Mouse (Mus musculus): ENCODE measurements around the gene Rbfox3. TPM values are rescaled to one million over a fixed set of nuclear protein-coding genes. Genes with fewer than 3 reads are reported as not detected.

Gene Rbfox3
- polyA plus RNA-seq, 1 experiment from 2014 or later, result 0.13 TPM

GRCm38 (mm10) chr11:118729373-118729772 lies 182.0 kb downstream of the Rbfox3 start:
- peak; percentile 98 for DNase-seq
- H3K36me3 ChIP-seq (ENCODE audit: insufficient read depth), result no peaks in the 10 kb centered on the region
- H3K4me3 ChIP-seq (ENCODE audit: low read depth, low read length), result no peak overlapping the region
- TF ChIP-seq CTCF (IDR thresholded peaks at IDR 0.05; ENCODE audit: low read depth), result no peak
- H3K4me2 ChIP-seq, result peak overlapping the region; percentile 23; the same call in 1 of the 2 replicates
- H3K9me3 ChIP-seq (ENCODE audit: low read depth, low read length), result no peaks in the 10 kb centered on the region
- H3K9ac ChIP-seq, result no peak overlapping the region
- peaks cover 23% of the 10 kb centered on the region for H3K4me1 ChIP-seq (ENCODE audit: insufficient read depth)
- ATAC-seq (ENCODE audit: insufficient read depth), result peak; percentile 98
- WGBS, result 13% methylated on average over 8 of the region's 8 CpGs
- H3K27ac ChIP-seq (ENCODE audit: low read depth), result peak overlapping the region; percentile 88
- no peaks in the 10 kb centered on the region for H3K27me3 ChIP-seq (ENCODE audit: insufficient read depth, low read length)

GRCm38 (mm10) chr11:118728797-118729196 lies 182.6 kb downstream of the Rbfox3 start:
- H3K9me3 ChIP-seq (ENCODE audit: low read depth, low read length), result no peaks in the 10 kb centered on the region
- 38% methylated on average over 12 of the region's 12 CpGs for WGBS
- no peaks in the 10 kb centered on the region for H3K36me3 ChIP-seq (ENCODE audit: insufficient read depth)
- TF ChIP-seq CTCF (IDR thresholded peaks at IDR 0.05; ENCODE audit: low read depth), result no peak
- H3K27me3 ChIP-seq (ENCODE audit: insufficient read depth, low read length), result no peaks in the 10 kb centered on the region
- peaks cover 23% of the 10 kb centered on the region for H3K4me1 ChIP-seq (ENCODE audit: insufficient read depth)
- H3K9ac ChIP-seq, result no peak overlapping the region
- peak; percentile 31; the same call in 1 of the 2 replicates for ATAC-seq (ENCODE audit: insufficient read depth)
- H3K27ac ChIP-seq (ENCODE audit: low read depth), result peak overlapping the region; percentile 47
- peak overlapping the region; percentile 23; the same call in 1 of the 2 replicates for H3K4me2 ChIP-seq
- no peak overlapping the region for H3K4me3 ChIP-seq (ENCODE audit: low read depth, low read length)
- peak; percentile 65 for DNase-seq

DNA sequence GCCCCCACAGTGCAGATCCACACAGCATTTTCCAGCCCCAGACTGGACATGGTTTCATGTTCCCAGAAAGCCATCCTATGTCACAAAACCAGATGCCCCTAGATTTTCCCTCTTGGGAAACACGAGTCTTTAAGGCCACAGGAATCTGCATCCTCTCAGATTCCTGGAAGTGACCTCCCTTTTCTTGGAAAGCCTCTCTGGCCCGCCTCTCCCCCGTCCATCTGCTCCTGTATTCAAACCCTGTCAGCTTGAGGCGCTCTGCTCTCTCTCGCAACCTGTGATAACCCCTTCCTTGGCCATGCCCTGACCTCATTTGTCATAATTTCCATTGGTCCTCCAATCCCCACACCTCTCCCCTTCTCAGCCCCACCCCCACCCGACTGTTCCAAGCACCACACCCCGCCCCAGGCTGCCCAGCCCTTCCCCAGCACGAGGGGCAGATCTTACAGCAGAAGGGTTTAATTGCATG lies 183.3 kb downstream of the Rbfox3 start:
- Histone ChIP-seq H3K27ac (ENCODE audit: low read depth) (no peak overlapping the region), H3K4me1 (ENCODE audit: insufficient read depth) (peaks cover 26% of the 10 kb centered on the region), H3K4me2 (no peak overlapping the region), H3K4me3 (ENCODE audit: low read depth, low read length) (no peak overlapping the region), H3K36me3 (ENCODE audit: insufficient read depth) (no peaks in the 10 kb centered on the region), H3K9me3 (ENCODE audit: low read depth, low read length) (no peaks in the 10 kb centered on the region), H3K27me3 (ENCODE audit: insufficient read depth, low read length) (no peaks in the 10 kb centered on the region), H3K9ac (no peak overlapping the region)
- ATAC-seq (ENCODE audit: insufficient read depth) (no peak), DNase-seq (peak; percentile 44)
- no peak for TF ChIP-seq CTCF (IDR thresholded peaks at IDR 0.05; ENCODE audit: low read depth)
- WGBS, result 18% methylated on average over 8 of the region's 8 CpGs

DNA sequence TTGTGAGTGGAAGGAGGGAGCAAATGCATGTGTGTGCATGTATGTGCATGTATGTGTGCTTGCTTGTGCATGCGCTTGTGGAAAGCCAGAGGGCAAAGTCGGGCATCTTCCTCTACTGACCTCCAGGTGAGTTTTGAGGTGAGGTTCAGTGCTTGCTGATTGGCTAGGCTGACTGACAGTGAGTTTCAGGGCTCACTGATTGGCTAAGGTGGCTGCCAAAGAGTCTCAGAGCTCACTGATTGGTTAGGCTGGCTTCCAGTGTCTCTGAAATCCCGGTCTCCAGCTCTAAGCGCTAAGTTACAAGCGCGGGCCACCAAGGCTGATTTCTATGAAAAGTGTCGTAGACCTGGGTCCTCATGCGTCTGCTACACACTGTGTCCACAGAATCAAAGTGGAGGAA lies 185.0 kb downstream of the Rbfox3 start:
- H3K27me3 ChIP-seq (ENCODE audit: insufficient read depth, low read length), result no peaks in the 10 kb centered on the region
- H3K36me3 ChIP-seq (ENCODE audit: insufficient read depth), result no peaks in the 10 kb centered on the region
- no peak for DNase-seq
- H3K9ac ChIP-seq, result no peak overlapping the region
- H3K4me1 ChIP-seq (ENCODE audit: insufficient read depth), result peaks cover 26% of the 10 kb centered on the region
- H3K9me3 ChIP-seq (ENCODE audit: low read depth, low read length), result no peaks in the 10 kb centered on the region
- no peak overlapping the region for H3K27ac ChIP-seq (ENCODE audit: low read depth)
- WGBS, result 80% methylated on average over 8 of the region's 8 CpGs
- H3K4me2 ChIP-seq, result no peak overlapping the region
- ATAC-seq (ENCODE audit: insufficient read depth), result no peak
- TF ChIP-seq CTCF (IDR thresholded peaks at IDR 0.05; ENCODE audit: low read depth), result no peak
- no peak overlapping the region for H3K4me3 ChIP-seq (ENCODE audit: low read depth, low read length)

GRCm38 (mm10) chr11:118724423-118724822 lies 187.0 kb downstream of the Rbfox3 start:
- Histone ChIP-seq H3K36me3 (ENCODE audit: insufficient read depth) (no peaks in the 10 kb centered on the region), H3K9me3 (ENCODE audit: low read depth, low read length) (no peaks in the 10 kb centered on the region), H3K4me3 (ENCODE audit: low read depth, low read length) (no peak overlapping the region), H3K27me3 (ENCODE audit: insufficient read depth, low read length) (no peaks in the 10 kb centered on the region), H3K9ac (no peak overlapping the region), H3K27ac (ENCODE audit: low read depth) (no peak overlapping the region), H3K4me2 (no peak overlapping the region), H3K4me1 (ENCODE audit: insufficient read depth) (peaks cover 23% of the 10 kb centered on the region)
- no peak for ATAC-seq (ENCODE audit: insufficient read depth)
- TF ChIP-seq CTCF (IDR thresholded peaks at IDR 0.05; ENCODE audit: low read depth), result no peak
- no peak for DNase-seq
- 78% methylated on average over 8 of the region's 8 CpGs for WGBS

DNA sequence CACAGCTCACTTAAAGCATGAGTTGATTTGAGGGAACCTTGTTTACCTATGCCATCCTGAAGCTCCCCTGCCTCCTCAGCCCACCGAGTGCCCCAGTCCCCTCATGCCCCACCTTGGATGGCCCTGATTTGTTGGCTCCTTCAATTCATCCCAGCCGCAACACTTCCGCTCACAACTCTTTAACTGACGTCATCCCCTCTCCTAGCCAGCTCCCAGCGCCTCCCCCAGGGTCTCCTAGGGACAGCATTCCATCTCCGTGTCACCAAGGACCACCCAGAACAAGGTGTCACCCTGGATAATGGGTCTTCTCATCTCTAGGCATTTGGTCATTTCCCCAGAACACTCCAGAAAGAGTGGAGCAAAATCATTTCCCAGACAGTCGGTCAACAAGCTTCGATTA lies 188.2 kb downstream of the Rbfox3 start:
- Histone ChIP-seq H3K4me3 (ENCODE audit: low read depth, low read length) (no peak overlapping the region), H3K4me2 (no peak overlapping the region), H3K9me3 (ENCODE audit: low read depth, low read length) (no peaks in the 10 kb centered on the region), H3K36me3 (ENCODE audit: insufficient read depth) (no peaks in the 10 kb centered on the region), H3K4me1 (ENCODE audit: insufficient read depth) (peaks cover 13% of the 10 kb centered on the region), H3K27me3 (ENCODE audit: insufficient read depth, low read length) (no peaks in the 10 kb centered on the region), H3K27ac (ENCODE audit: low read depth) (no peak overlapping the region), H3K9ac (no peak overlapping the region)
- WGBS, result 36% methylated on average over 8 of the region's 8 CpGs
- DNase-seq (peak; percentile 62), ATAC-seq (ENCODE audit: insufficient read depth) (peak; percentile 39; the same call in 1 of the 2 replicates)
- no peak for TF ChIP-seq CTCF (IDR thresholded peaks at IDR 0.05; ENCODE audit: low read depth)

DNA sequence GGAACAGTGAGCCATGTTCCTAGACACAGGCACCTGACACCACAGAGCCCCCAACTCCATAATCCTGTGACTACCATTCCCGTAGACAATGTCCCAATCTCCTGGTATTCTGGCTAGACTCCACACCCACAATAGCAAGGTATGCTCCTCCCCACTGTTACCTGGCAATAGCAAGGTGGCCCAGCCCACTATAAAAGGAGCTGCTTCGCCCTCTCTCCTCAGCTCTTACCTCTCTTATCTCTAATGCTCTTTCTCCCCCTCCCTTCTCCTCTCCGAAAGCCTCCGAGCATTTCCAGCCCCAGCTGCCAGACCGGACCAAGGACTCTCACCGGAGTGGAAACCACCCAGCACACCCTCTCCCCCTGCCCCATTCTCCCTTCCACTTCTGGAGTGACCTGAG lies 189.5 kb downstream of the Rbfox3 start:
- no peak overlapping the region for H3K4me2 ChIP-seq
- TF ChIP-seq CTCF (IDR thresholded peaks at IDR 0.05; ENCODE audit: low read depth), result no peak
- no peaks in the 10 kb centered on the region for H3K9me3 ChIP-seq (ENCODE audit: low read depth, low read length)
- no peak overlapping the region for H3K27ac ChIP-seq (ENCODE audit: low read depth)
- no peaks in the 10 kb centered on the region for H3K36me3 ChIP-seq (ENCODE audit: insufficient read depth)
- 33% methylated on average over 6 of the region's 6 CpGs for WGBS
- no peak overlapping the region for H3K9ac ChIP-seq
- H3K27me3 ChIP-seq (ENCODE audit: insufficient read depth, low read length), result no peaks in the 10 kb centered on the region
- ATAC-seq (ENCODE audit: insufficient read depth) (no peak), DNase-seq (no peak)
- peaks cover 2% of the 10 kb centered on the region; the same call in 1 of the 2 replicates for H3K4me1 ChIP-seq (ENCODE audit: insufficient read depth)
- H3K4me3 ChIP-seq (ENCODE audit: low read depth, low read length), result no peak overlapping the region
